In the genomic region with DNA sequence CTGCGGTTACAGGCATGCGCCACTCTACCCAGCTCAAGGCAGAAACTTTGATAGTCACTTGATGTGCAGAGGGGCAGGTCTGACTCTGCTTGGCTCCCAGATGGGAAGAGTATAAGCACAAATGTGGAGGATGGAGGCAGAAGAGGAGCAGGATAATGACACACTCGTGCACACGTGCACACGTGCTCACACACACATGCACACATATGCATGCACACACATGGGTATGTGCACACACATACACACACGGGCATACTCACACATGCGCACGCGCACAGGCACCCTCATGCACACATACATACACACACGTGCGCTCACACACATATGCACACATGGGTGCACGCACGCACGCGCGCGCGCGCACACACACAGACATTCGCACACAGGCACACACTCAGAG, we compare ENCODE assay signal across 22 mouse cellular contexts. TPM values are rescaled to one million over a fixed set of nuclear protein-coding genes. Genes with fewer than 3 reads are reported as not detected.
"Had no signal": no experiment of that assay in that cellular context is flagged by ENCODE, and none has a peak within 500 bp of the region (broad histone marks: within the 10 kb centered on the region; RNA-seq: fewer than 3 reads in every experiment).

No protein-coding gene starts in this region.

- H3K9me3 ChIP-seq: liver, embryonic 15.5 days; lung, embryonic 15.5 days; midbrain, embryonic 12.5 days; neural tube, embryonic 13.5 days; neural tube, embryonic 15.5 days had no signal

- H3K4me3 ChIP-seq: liver, embryonic 15.5 days; lung, embryonic 15.5 days; midbrain, embryonic 12.5 days; myocyte; neural tube, embryonic 13.5 days; neural tube, embryonic 15.5 days had no signal

- ATAC-seq: liver, postnatal 0 days; lung, postnatal 0 days; midbrain, embryonic 16.5 days had no signal

- DNase-seq: liver, postnatal 0 days; lung, adult 2 months; lung, postnatal 14 days; lung, postnatal 4 days; midbrain, embryonic 14.5 days; retina, postnatal 1 day; right cerebral cortex, adult 18-20 months; right cerebral cortex, postnatal 25 days; right cerebral cortex, postnatal 4 days; spleen, adult 18-20 months; thymus, adult 18-20 months; thymus, postnatal 14 days; thymus, postnatal 36 days had no signal

- H3K36me3 ChIP-seq: liver, embryonic 15.5 days; lung, embryonic 15.5 days; midbrain, embryonic 12.5 days; neural tube, embryonic 13.5 days; neural tube, embryonic 15.5 days had no signal

- H3K9ac ChIP-seq: liver, embryonic 15.5 days; liver, postnatal 0 days; lung, embryonic 15.5 days; midbrain, embryonic 12.5 days; neural tube, embryonic 13.5 days; neural tube, embryonic 15.5 days had no signal

- H3K27ac ChIP-seq: liver, embryonic 15.5 days; lung, embryonic 15.5 days; midbrain, embryonic 12.5 days; neural tube, embryonic 13.5 days; neural tube, embryonic 15.5 days had no signal

RNA-seq across cellular contexts. Expression of a gene that starts 32.6 kb away (rescaled TPM):
- total RNA-seq: megakaryocyte-erythroid progenitor cell, adult 5-6 weeks had no signal
